Mouse (Mus musculus): ENCODE results near the gene Ccdc74a.

GRCm38 (mm10) chr16:17652607-17653006, 6.3 kb downstream of the Ccdc74a start:
- TF ChIP-seq EP300 (IDR thresholded peaks at IDR 0.05; ENCODE audit: insufficient read depth, low read depth, low read length) (no peak), CTCF (IDR thresholded peaks at IDR 0.05) (no peak), POLR2A (IDR thresholded peaks at IDR 0.05; ENCODE audit: insufficient read depth, low read depth, low read length) (no peak)

Data from heart, adult 2 months (tissue).